Mouse (Mus musculus) lung, adult 2 months (tissue): ENCODE measurements around the gene Serpinb6b. TPM values are rescaled to one million over a fixed set of nuclear protein-coding genes. Genes with fewer than 3 reads are reported as not detected.
"Not testable (repeated sequence)": the region's sequence is repeated elsewhere in the genome, so short reads cannot be mapped to it uniquely, and the experiment has no call there.

Source experiments
- DNase-seq: peaks from one replicate; pipeline ENCODE4 v3.0.0; 2022
- H3K4me1 ChIP-seq: fragments of 200-500 bp; 2 replicates; pipeline ENCODE4 v1.6.1; 2011; ENCODE audit warnings: low read length; ENCODE audit not compliant: control insufficient read depth, insufficient read depth
- H3K4me3 ChIP-seq: fragments of 200-500 bp; replicated peaks from 2 replicates; pipeline ENCODE3; 2011; ENCODE audit warnings: low read depth, mild to moderate bottlenecking, control low read depth, low read length; ENCODE audit errors: extremely low read depth
- CTCF ChIP-seq: fragments of 200-500 bp; IDR thresholded peaks from 2 replicates; pipeline ENCODE4 v1.5.1; 2011; ENCODE audit warnings: mild to moderate bottlenecking, low read length, control low read depth; ENCODE audit not compliant: insufficient read depth
- POLR2A ChIP-seq: fragments of 200-500 bp; IDR thresholded peaks from 2 replicates; pipeline ENCODE4 v1.6.1; 2011; ENCODE audit warnings: low read depth, mild to moderate bottlenecking, control low read depth, low read length, borderline replicate concordance; ENCODE audit errors: extremely low read depth
- WGBS: fragments of 180-500 bp; shearing (Covaris S2); methylation state at CpG from one replicate; pipeline ENCODE4 v1.1.7; 2018; 5-methylcytosine and 5-hydroxymethylcytosine counted together
- polyA plus RNA-seq: library from polyadenylated mRNA; depleted of rRNA; stranded (reverse); fragments of >200 nt; gene quantifications from 2 replicates; pipeline ENCODE4 v1.2.3, GENCODE M21; 2012; rRNA removed

Serpinb6b gene
- polyA plus RNA-seq, result 28.5 and 32.4 TPM in 2 replicates

- peak; percentile 79 for DNase-seq
- 12% methylated on average over 16 of the region's 16 CpGs for WGBS
- Histone ChIP-seq H3K4me3 (peak within 1 kb of the TSS; percentile 67), H3K4me1 (peaks cover 13% of the 10 kb centered on the region)
- TF ChIP-seq POLR2A (peak; percentile 73; the same call in 1 of the 2 replicates), CTCF (0 out of 2 replicates have a peak, but pooled peaks have one; percentile 7)
These were observed at the start of gene Serpinb6b for GRCm38 (mm10) chr13:32964989-32965811. TSS of gene Serpinb6b (plus strand) at chr13:32965209.

DNA sequence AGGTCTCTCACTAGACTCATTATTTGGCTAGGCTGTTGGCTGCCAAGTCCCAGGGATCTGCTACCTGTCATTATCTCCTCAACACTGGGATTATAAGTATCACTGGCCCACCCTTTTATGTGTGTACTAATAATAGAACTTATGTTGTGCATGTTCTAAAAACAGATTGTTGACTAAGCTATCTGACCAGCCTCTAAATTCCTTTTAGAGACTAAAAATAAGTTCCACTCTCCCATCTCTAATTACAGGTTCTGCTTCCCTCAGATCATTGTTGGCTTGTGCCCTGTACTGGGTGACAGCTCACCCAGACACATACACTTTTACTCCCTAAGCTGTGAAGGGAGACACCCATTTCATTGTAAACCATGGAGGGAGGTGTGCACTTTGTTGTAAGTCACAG is 42.4 kb upstream of the Serpinb6b start:
- no peak for TF ChIP-seq CTCF
- TF ChIP-seq POLR2A, result no peak
- DNase-seq, result no peak
- peaks cover 11% of the 10 kb centered on the region for H3K4me1 ChIP-seq
- no peak overlapping the region for H3K4me3 ChIP-seq

DNA sequence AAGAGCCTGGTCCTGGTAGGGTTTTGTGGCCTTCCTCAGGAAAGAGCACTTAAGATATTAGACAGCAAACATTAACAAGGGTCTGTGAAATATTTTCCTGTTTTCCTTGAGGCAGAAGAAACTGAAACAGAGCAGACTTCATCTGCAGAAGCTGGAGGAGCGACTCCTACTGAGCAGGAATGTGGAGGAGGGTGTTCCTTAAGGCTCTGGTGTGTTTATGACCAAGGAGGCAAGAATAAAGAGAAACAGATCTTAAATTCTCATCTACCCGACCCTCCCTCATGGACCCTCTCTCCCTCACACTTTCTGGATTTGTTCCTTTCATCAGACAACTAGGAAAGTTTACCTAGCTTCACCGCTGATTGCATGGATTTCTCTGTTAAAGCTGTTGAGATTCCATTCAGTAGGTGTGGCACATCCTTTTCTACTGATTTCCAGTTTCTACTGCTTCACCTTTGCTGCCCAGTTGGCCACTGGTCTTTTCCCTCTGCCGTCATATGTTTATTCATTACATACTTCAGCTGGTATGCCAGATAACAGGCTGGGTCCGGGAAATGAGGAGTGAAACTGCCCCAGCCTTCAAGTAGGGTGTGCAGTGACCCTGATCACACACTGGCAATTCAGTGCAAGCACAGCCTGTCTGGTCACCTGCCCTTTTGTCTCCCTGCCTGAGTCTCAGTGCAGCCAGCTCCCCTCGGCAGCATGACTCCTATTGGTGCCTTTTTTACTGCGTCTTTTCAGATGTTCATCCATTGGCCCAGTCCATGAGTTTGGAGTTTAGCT is 40.2 kb upstream of the Serpinb6b start:
- peak; percentile 53; the same call in 1 of the 2 replicates for TF ChIP-seq POLR2A
- no peak for TF ChIP-seq CTCF
- Histone ChIP-seq H3K4me3 (no peak overlapping the region), H3K4me1 (peaks cover 14% of the 10 kb centered on the region)
- peak; percentile 70 for DNase-seq
- WGBS, result 33% methylated on average over 7 of the region's 7 CpGs

DNA sequence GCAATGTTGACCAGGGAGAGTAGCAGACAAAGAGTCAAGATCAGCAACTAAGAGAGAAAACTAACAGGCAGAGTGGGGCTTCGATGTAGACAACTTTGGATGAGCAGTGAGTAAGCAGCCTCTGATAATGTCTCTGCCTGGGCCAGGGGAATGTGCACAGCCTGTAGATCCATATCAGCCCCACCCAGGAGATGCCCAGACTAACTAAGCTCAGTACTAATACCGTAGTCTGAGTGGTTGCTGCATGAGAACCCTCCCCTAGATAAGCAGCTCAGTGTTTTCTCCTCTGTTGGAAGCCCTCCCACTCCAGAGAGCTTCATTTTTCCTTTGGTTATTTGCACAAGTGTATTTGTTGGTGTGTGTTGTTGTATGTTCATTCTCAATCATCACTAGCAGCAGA is 38.3 kb upstream of the Serpinb6b start:
- no peak for DNase-seq
- H3K4me1 ChIP-seq, result peaks cover 14% of the 10 kb centered on the region
- no peak for TF ChIP-seq CTCF
- TF ChIP-seq POLR2A, result no peak
- WGBS, result 64% methylated on average over 2 of the region's 2 CpGs
- no peak overlapping the region for H3K4me3 ChIP-seq

DNA sequence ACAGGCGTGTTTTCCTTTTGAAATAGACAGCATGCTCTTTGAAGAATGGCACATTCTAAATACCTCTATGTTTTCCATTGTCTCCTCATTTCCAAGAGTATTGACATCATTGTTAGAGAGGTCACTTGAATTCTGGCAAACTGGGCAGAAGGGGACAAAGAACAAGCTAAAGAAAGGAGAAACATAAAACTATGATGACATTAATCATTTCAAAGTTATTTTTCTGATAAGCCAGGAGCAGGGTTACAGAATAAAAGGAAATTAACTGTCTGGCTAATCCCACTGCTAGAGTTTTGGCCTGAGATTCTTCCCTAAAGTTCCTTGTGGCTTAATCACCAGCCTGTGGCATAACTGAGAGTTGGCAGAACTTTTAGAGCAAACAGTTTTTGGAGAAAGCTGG is 37.8 kb upstream of the Serpinb6b start:
- H3K4me3 ChIP-seq, result no peak overlapping the region
- TF ChIP-seq POLR2A (no peak), CTCF (no peak)
- 61% methylated on average over 1 of the region's 1 CpGs for WGBS
- peaks cover 14% of the 10 kb centered on the region for H3K4me1 ChIP-seq
- no peak for DNase-seq

DNA sequence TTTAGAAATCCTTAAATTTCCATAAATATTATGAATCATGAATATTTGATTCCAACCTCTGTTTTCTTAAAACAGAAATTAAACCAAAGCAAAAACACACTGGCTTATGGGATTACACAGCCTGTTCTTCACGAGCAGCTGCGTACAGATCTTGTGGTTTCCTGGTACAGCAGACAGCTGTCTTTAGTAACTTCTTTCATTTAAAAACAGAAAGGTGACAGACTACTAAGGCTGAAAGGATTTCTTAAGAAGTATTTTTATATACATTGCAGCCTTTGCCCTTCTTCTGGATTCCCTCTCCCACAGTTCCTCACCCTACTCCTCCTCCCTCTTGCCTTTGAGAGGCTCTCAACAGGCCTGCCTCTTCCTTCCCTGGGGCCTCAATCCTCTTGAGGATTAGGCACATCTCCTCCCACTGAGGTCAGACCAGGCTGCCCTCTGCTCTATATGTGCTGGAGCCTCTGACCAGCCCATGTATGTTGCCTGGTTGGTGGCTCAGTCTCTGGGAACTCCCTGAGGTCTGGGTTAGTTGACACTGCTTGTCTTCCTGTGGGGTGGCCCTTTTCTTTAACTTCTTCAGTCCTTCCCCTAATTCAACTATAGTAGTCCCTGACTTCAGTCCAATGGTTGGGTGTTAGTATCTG is 35.8 kb upstream of the Serpinb6b start:
- Histone ChIP-seq H3K4me3 (no peak overlapping the region), H3K4me1 (peaks cover 8% of the 10 kb centered on the region)
- DNase-seq, result no peak
- no peak for TF ChIP-seq CTCF
- no peak for TF ChIP-seq POLR2A
- 48% methylated on average over 2 of the region's 2 CpGs for WGBS

- DNase-seq, result no peak
- WGBS, result 6% methylated on average over 1 of the region's 1 CpGs
- no peak for TF ChIP-seq POLR2A
- H3K4me3 ChIP-seq, result no peak overlapping the region
- H3K4me1 ChIP-seq, result no peaks in the 10 kb centered on the region; the same call in 1 of the 2 replicates
These were observed 30.2 kb upstream of the Serpinb6b start for GRCm38 (mm10) chr13:32934706-32935381.

DNA sequence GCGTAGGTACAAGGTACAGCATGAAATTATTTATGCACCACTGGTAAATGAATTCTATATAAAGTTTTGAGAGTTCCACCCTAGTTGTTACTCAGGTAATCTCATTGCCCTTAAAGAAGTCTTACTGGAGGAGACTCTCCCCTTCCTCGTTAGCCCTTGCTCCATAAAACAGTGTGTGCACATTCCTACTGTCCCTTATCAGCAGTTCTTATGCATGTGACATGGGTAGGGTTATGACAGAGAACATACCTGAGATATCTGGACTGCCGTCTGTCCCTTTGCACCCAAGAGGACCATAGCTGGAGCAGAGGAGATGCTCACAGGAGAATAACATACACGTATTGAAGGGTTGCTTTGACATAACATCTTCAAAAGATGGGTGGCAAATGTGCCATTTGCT is 26.7 kb upstream of the Serpinb6b start:
- not testable (repeated sequence) for H3K4me1 ChIP-seq, DNase-seq, H3K4me3 ChIP-seq
- WGBS, result 74% methylated on average over 4 of the region's 4 CpGs

- not testable (repeated sequence) for DNase-seq, H3K4me1 ChIP-seq, H3K4me3 ChIP-seq
- WGBS, result 57% methylated on average over 3 of the region's 3 CpGs
These were observed 25.8 kb upstream of the Serpinb6b start for GRCm38 (mm10) chr13:32939191-32939590.
